Mouse (Mus musculus) testis, adult 2 months (tissue): ENCODE results near the gene Tmem184a.

Source experiments
- CTCF ChIP-seq: fragments of 200-500 bp; IDR thresholded peaks from 2 replicates; pipeline ENCODE4 v1.5.1; 2012; ENCODE audit warnings: low read depth, mild to moderate bottlenecking, inconsistent platforms, low read length, moderate library complexity; ENCODE audit not compliant: control insufficient read depth, insufficient read depth, insufficient replicate concordance
- POLR2A ChIP-seq: fragments of 200-500 bp; IDR thresholded peaks from 2 replicates; pipeline ENCODE4 v1.6.1; 2012; ENCODE audit warnings: low read depth, mild to moderate bottlenecking, inconsistent platforms, low read length, moderate library complexity; ENCODE audit not compliant: control insufficient read depth

DNA sequence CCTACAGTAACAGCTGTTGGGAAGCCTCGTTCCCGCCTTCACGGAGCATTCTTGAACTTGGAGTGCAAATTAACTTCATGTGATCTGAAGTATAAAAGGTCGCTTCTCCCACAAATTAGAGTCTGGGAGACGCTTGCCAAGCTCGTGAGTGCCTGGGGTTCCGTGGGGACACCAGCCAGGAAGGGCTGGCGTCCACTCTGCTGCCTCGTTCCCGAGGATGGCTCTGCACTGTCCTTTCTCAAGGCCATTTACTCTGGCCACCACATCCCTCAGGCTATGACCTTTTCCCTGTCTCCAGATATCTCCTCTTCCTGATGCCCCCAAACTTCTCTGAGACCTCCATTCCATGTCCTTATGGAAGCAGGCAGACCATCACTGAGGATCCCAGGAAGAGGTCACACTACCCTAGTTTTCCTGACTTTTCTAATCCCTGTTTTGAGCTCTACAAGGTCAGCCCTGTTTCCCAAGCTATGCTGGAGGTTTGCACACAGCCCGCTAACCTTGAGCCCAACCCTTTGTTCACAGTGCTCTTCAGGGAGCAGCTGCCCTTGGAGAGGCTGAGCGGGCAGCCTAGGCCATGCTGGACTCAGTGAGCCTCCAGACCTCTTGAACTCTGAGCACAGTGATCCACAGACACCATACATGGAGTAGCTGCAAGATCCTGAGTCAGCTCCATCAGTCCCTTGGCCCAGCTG lies 30.1 kb upstream of the Tmem184a start:
- TF ChIP-seq POLR2A (no peak), CTCF (no peak)
